Mouse (Mus musculus) spleen, adult 2 months (tissue): ENCODE data around the gene Hist1h2af.

ENCODE experiments used
- CTCF ChIP-seq: fragments of 200-500 bp; IDR thresholded peaks from 2 replicates; pipeline ENCODE4 v1.5.1; 2011; ENCODE audit warnings: mild to moderate bottlenecking, inconsistent platforms; ENCODE audit not compliant: insufficient read depth, insufficient read length, insufficient replicate concordance; ENCODE audit errors: extremely low read depth
- POLR2A ChIP-seq: fragments of 200-500 bp; IDR thresholded peaks from 2 replicates; pipeline ENCODE4 v1.6.1; 2011; ENCODE audit warnings: low read depth, low read length, inconsistent platforms

DNA sequence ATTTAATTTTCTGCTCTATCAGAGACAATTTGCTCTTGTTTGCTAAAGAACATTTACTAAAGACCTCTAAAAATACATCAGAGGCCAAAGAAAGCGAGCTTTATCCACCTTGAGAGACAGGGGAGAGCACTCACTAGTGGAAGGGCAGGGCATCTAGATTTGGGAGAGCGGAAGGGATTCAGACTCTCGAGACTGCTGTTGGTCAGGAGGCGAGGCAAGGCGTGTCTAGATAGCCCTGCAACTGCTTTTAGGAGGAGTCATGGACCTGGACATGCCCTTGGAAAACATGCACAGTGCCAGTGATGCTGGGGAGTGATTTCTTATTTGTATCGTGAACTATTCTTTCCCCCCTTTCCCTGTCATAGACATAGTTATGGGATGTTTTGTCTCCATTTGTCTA, 38.2 kb upstream of the Hist1h2af start:
- no peak for TF ChIP-seq CTCF
- TF ChIP-seq POLR2A, result no peak
